Mouse (Mus musculus) liver, postnatal 0 days (tissue): ENCODE results near the gene St5. TPM values are rescaled to one million over a fixed set of nuclear protein-coding genes. Genes with fewer than 3 reads are reported as not detected.

Source experiments
- ATAC-seq: fragments of 200-750 bp; cut with Nextera tagmentation; 2 replicates; pipeline ENCODE4 v1.8.0; 2017; ENCODE audit warnings: mild to moderate bottlenecking, moderate library complexity
- DNase-seq: peaks from one replicate; pipeline ENCODE4 v3.0.0-alpha.2; 2016
- H3K27ac ChIP-seq: fragments of 300-500 bp; sonication (generic); 2 replicates; pipeline ENCODE4 v1.5.1; 2014; ENCODE audit warnings: antibody characterized with exemption, moderate library complexity, mild to moderate bottlenecking, low read depth
- H3K27me3 ChIP-seq: fragments of 300-500 bp; sonication (generic); 2 replicates; pipeline ENCODE4 v1.6.1; 2014; ENCODE audit warnings: low read length, control low read depth, mixed read lengths; ENCODE audit not compliant: insufficient read depth
- H3K36me3 ChIP-seq: fragments of 300-500 bp; sonication (generic); replicated peaks from 2 replicates; pipeline ENCODE4 v1.6.1; 2014; ENCODE audit warnings: mild to moderate bottlenecking, control low read depth, low read length, moderate library complexity, mixed read lengths; ENCODE audit not compliant: insufficient read depth
- H3K4me1 ChIP-seq: fragments of 300-500 bp; sonication (generic); 2 replicates; pipeline ENCODE4 v1.6.1; 2014; ENCODE audit warnings: antibody characterized with exemption, mild to moderate bottlenecking, control low read depth; ENCODE audit not compliant: insufficient read depth
- H3K4me2 ChIP-seq: fragments of 300-500 bp; sonication (generic); 2 replicates; pipeline ENCODE4 v1.6.1; 2014; ENCODE audit warnings: low read depth, mild to moderate bottlenecking, low read length, moderate library complexity, mixed read lengths
- H3K4me3 ChIP-seq: fragments of 300-500 bp; sonication (generic); 2 replicates; pipeline ENCODE4 v1.5.1; 2014; ENCODE audit warnings: low read depth, low read length
- H3K9ac ChIP-seq: fragments of 300-500 bp; sonication (generic); replicated peaks from 2 replicates; pipeline ENCODE4 v1.6.1; 2014; ENCODE audit warnings: mild to moderate bottlenecking, moderate library complexity
- H3K9me3 ChIP-seq: fragments of 300-500 bp; sonication (generic); 2 replicates; pipeline ENCODE4 v1.6.1; 2016; ENCODE audit warnings: mild to moderate bottlenecking, control low read depth, low read length, mixed read lengths
- CTCF ChIP-seq: sonication (generic); IDR thresholded peaks from 2 replicates; pipeline ENCODE4 v1.5.1; 2016; ENCODE audit warnings: antibody characterized with exemption, low read depth
- EP300 ChIP-seq: IDR thresholded peaks from 2 replicates; pipeline ENCODE4 v1.6.1; 2016; ENCODE audit warnings: antibody characterized with exemption, low read depth, mild to moderate bottlenecking
- WGBS: fragments of 180-500 bp; shearing (Covaris S2); extraction: QIAGEN DNeasy Blood & Tissue Kit; methylation state at CpG from one replicate; pipeline ENCODE4 v1.1.7; 2014; ENCODE audit not compliant: insufficient replicate concordance; 5-methylcytosine and 5-hydroxymethylcytosine counted together
- polyA plus RNA-seq: library from polyadenylated mRNA; unstranded; fragments of >200 nt; fragmentation: Nextera tagmentation; extraction: Ambion mirVana; gene quantifications from 2 replicates; pipeline ENCODE4 v1.2.1, GENCODE M21; 2015

Gene St5
- polyA plus RNA-seq, 1 experiment from 2014 or later: 33.9 TPM

- Histone ChIP-seq H3K9ac (no peak overlapping the region), H3K9me3 (no peaks in the 10 kb centered on the region), H3K36me3 (no peaks in the 10 kb centered on the region), H3K4me3 (no peak overlapping the region), H3K4me2 (no peak overlapping the region), H3K27ac (no peak overlapping the region), H3K4me1 (peaks cover 22% of the 10 kb centered on the region), H3K27me3 (no peaks in the 10 kb centered on the region)
- ATAC-seq (no peak), DNase-seq (no peak)
- no peak for TF ChIP-seq EP300
- TF ChIP-seq CTCF: no peak
- 45% methylated on average over 2 of the region's 2 CpGs for WGBS
Observed at GRCm38 (mm10) chr7:109578880-109579584, 124.4 kb downstream of the St5 start.

- H3K9ac ChIP-seq: peak overlapping the region; percentile 11; the same call in 1 of the 2 replicates
- peaks cover 22% of the 10 kb centered on the region for H3K4me1 ChIP-seq
- no peak overlapping the region for H3K4me2 ChIP-seq
- no peaks in the 10 kb centered on the region for H3K27me3 ChIP-seq
- WGBS: 62% methylated on average over 11 of the region's 11 CpGs
- no peaks in the 10 kb centered on the region for H3K36me3 ChIP-seq
- ATAC-seq (0 out of 2 replicates have a peak, but pooled peaks have one; percentile 25), DNase-seq (no peak)
- TF ChIP-seq EP300 (no peak), CTCF (no peak)
- peak overlapping the region; percentile 62 for H3K27ac ChIP-seq
- H3K9me3 ChIP-seq: no peaks in the 10 kb centered on the region
- no peak overlapping the region for H3K4me3 ChIP-seq
Observed at GRCm38 (mm10) chr7:109576321-109577314, 126.8 kb downstream of the St5 start.

GRCm38 (mm10) chr7:109574166-109574565, 129.2 kb downstream of the St5 start:
- no peak overlapping the region for H3K27ac ChIP-seq
- H3K27me3 ChIP-seq: no peaks in the 10 kb centered on the region
- DNase-seq (no peak), ATAC-seq (no peak)
- no peak overlapping the region for H3K9ac ChIP-seq
- H3K4me2 ChIP-seq: no peak overlapping the region
- H3K4me3 ChIP-seq: no peak overlapping the region
- TF ChIP-seq CTCF: no peak
- TF ChIP-seq EP300: no peak
- peaks cover 15% of the 10 kb centered on the region; the same call in 1 of the 2 replicates for H3K4me1 ChIP-seq
- 89% methylated on average over 7 of the region's 7 CpGs for WGBS
- no peaks in the 10 kb centered on the region for H3K36me3 ChIP-seq
- H3K9me3 ChIP-seq: no peaks in the 10 kb centered on the region

- Histone ChIP-seq H3K9me3 (no peaks in the 10 kb centered on the region), H3K36me3 (0 out of 2 replicates have a peak, but pooled peaks cover 2% of the 10 kb centered on the region), H3K4me3 (no peak overlapping the region), H3K4me1 (peaks cover 11% of the 10 kb centered on the region), H3K27me3 (no peaks in the 10 kb centered on the region), H3K9ac (no peak overlapping the region; the same call in 1 of the 2 replicates), H3K4me2 (no peak overlapping the region), H3K27ac (peak overlapping the region; percentile 95)
- WGBS: 84% methylated on average over 4 of the region's 4 CpGs
- TF ChIP-seq EP300 (no peak), CTCF (no peak)
- DNase-seq (no peak), ATAC-seq (no peak)
Observed at GRCm38 (mm10) chr7:109568391-109568892, 135.0 kb downstream of the St5 start.

GRCm38 (mm10) chr7:109566841-109567768, 136.3 kb downstream of the St5 start:
- peak overlapping the region; percentile 95 for H3K27ac ChIP-seq
- 61% methylated on average over 11 of the region's 11 CpGs for WGBS
- peak; percentile 89 for ATAC-seq

More at GRCm38 (mm10) chr7:109566841-109567768, 136.3 kb downstream of the St5 start:
- H3K4me3 ChIP-seq: no peak overlapping the region
- no peak overlapping the region for H3K4me2 ChIP-seq
- TF ChIP-seq EP300 (peak; percentile 28; the same call in 1 of the 2 replicates), CTCF (no peak)
- no peaks in the 10 kb centered on the region for H3K27me3 ChIP-seq
- H3K36me3 ChIP-seq: 0 out of 2 replicates have a peak, but pooled peaks cover 2% of the 10 kb centered on the region
- no peak overlapping the region for H3K9ac ChIP-seq
- peaks cover 22% of the 10 kb centered on the region for H3K4me1 ChIP-seq
- DNase-seq: peak; percentile 42
- no peaks in the 10 kb centered on the region for H3K9me3 ChIP-seq
